Mouse (Mus musculus): ENCODE data around the gene Proz.

DNA sequence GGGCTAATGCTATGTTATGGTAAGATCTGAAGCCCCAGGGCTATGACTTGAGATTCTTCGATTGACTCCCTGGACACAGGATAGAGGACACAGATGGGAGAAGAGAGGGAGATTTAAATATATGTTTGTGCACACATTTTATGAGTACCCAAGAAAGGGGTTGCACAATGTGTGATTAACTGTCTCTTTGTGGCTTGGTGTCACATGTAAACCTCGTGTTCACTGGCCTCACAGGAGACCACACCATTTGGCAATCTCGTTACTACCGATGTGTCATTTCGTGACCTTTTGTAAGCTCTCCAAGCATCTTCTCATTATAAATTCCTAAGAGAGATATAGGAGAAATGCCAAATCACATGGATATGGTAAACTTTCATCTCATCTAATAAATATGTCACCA is 33.1 kb upstream of the Proz start:
- TF ChIP-seq CTCF (IDR thresholded peaks at IDR 0.05; ENCODE audit: low read depth): no peak
- no peak for TF ChIP-seq EP300 (IDR thresholded peaks at IDR 0.05; ENCODE audit: low read depth)

Measured in heart, postnatal 0 days (tissue).